Mouse (Mus musculus) mature B cell (primary cell): Measurements from ENCODE around the gene Anapc11.

ENCODE experiments used
- in situ Hi-C: fragments of 300-500 bp; cut with MboI; formaldehyde crosslinking; loops from 2 replicates; pipeline ENCODE4 v1.14.3; 2019

Gene Anapc11

GRCm38 (mm10) chr11:120654741-120655140 lies 56.5 kb downstream of the Anapc11 start:
- in situ Hi-C loops = no loop called here

- in situ Hi-C loops = no loop called here
Measured at GRCm38 (mm10) chr11:120657301-120657700, 59.1 kb downstream of the Anapc11 start.
